Mouse (Mus musculus): ENCODE measurements at regions not wholly inside any gene's neighbourhood (a gene's known extent, or its start where the extent isn't known, plus 50 kb on each side); places are given as distances from the start of the nearest gene placed in this dataset.

- TF ChIP-seq CTCF (IDR thresholded peaks at IDR 0.05; ENCODE audit: extremely low read depth, insufficient read depth, insufficient read length, insufficient replicate concordance): no peak
- no peak for TF ChIP-seq POLR2A (IDR thresholded peaks at IDR 0.05; ENCODE audit: low read depth, low read length)
These were observed 113.1 kb downstream of the Cartpt start for GRCm38 (mm10) chr13:99787760-99788159.
